Mouse (Mus musculus): ENCODE results near the gene Epx.
A peak's percentile ranks its signal among the peaks of the same experiment; 100 is the strongest.
"Not testable (repeated sequence)": the region's sequence is repeated elsewhere in the genome, so short reads cannot be mapped to it uniquely, and the experiment has no call there.

Gene Epx

DNA sequence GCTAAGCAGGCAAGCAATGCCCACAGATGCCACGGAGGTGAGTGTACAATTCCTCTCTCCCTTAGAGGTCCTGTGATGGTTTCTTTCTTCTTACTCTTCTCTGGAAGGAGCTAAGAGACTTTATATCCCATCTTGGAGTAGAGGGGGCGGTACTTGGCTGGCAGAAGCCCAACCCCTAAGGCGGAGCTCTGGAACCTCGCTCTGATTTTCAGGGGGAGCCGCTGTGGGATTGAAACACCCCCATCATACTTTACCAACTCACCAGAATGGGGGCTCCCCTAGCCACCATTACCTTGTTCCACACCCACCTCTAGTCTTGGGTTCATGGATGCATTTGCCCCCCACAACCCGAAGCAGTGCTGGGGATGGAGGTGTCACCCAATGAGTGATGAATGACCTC, at the start of gene Epx:
Gene Epx, minus strand, starts transcription at position 101 of the 400 bp plus-strand sequence.
- DNase-seq (ENCODE audit: low spot score in 2 of 2): no peak

DNA sequence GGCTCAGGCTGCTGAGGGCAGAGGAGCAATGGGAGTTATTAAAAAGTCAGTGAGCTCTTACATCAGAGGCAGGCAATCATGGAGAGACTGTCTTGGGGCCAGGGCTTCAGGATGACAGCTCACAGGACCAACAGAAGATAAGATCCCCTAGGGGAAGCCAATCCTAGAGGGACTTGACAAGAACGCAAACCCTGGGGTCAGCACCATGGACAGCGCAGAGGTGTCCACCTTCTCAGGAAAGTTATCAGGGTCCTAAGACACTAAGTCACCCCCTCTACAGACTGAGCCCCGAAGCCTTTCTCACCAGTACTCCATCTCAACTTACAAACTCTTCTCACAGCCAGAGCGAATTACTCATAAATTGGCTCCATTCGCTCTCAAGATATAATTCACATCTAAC, 45.6 kb upstream of the Epx start, which contains the start of gene Olfr464:
Gene Olfr464, minus strand, starts transcription at position 2 of the 400 bp plus-strand sequence.
- no peak for DNase-seq (ENCODE audit: low spot score in 2 of 2)

DNA sequence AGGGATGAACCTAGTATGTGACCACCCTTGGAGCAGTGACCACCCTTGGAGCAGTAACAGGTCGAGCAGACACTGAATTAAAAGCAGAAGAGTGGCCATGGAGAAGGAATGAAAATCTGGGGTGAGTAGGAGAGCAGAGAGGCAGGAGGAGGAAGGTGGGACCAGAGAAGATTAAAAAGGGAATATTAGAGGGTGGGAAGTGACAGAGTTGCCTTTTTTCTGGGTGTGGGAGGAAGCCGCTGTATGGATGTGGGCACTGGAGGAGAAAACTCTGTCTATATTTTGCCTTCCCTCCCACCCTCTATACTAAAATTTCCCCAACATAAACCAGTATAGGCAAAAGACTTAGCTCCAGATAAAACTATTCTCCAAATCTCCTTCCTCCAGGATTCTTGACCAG, 45.0 kb upstream of the Epx start:
- DNase-seq (ENCODE audit: low spot score in 2 of 2): no peak

DNA sequence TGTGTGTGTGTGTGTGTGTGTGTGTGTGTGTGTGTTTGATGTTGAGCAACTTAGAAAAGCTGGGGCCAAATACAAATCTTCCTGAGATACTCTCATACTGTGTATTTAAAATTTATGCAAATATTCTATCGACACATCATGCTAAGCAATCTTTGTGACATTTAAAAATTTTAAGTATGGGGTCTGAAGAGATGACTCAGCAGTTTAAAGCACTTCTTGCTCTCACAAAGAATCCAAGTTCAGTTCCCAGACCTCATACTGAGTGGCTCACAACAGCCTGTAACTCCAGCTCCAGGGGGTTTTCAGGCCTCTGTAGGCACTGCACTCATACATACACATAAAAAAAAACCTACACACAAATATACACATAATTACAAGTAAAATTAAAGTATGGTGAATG, 40.7 kb upstream of the Epx start:
- no peak for DNase-seq (ENCODE audit: low spot score in 2 of 2)

DNA sequence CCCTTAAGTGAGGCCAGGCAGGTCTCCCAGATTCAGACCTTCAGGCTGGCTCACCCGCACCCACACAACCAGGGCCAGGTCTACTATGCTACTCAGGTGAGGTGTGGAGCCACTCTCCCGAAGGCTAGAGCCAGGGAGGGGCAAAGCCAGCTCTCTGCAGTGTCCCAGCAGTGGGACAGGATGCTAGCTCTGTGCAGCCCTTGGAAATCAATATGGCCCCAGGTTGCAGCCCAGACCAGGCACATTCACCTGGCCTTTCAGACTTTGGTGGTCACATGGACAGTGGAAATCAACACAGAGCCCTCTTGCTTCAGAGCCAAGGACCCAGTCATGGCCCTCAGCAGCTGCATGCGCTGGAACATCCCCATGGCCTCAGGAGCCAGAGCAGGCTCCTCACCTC, 29.0 kb upstream of the Epx start:
- DNase-seq (ENCODE audit: low spot score in 2 of 2): no peak

DNA sequence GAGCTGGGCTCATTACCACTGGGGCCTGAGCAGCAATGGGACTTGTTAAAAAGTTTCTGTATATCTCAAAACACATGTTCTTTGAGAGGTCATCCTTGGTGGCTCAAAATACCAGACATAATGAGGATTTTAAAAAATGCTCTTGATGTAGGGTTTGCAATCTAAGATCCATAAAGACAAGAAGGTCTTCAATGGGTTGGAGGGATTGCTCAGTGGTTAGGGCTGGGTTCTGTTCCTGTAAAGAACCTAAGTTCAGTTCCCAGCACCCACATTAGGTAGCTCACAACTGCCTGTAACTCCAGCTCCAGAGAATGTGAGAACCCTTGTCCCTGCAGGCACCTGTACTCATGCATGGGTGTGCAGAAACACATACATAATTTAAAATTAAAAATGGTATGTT, 22.0 kb upstream of the Epx start, which contains the start of gene Olfr463:
Gene Olfr463, minus strand, starts transcription at position 101 of the 400 bp plus-strand sequence.
- no peak for DNase-seq (ENCODE audit: low spot score in 2 of 2)

DNA sequence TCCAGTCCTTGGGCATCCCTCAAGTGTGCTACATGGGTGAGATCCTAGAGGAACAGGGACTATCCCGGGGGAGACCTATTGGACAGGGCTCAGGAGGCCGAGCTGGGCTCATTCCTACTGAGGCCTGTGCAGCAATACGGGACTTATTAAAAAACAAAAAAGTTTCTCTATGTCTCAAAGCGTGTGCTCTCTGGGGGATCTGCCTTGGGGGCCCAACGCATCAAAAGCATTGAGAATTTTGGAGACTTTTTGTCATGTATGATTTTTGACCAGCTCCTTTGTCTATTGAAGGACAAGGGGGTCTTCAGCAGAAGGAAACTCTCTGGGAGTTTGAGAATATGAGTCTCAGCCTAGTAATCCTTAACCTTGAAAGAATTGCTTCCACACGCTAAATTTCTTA, 16.8 kb upstream of the Epx start, which contains the start of gene Olfr462:
Gene Olfr462, minus strand, starts transcription at position 101 of the 400 bp plus-strand sequence.
- DNase-seq (ENCODE audit: low spot score in 2 of 2): no peak

DNA sequence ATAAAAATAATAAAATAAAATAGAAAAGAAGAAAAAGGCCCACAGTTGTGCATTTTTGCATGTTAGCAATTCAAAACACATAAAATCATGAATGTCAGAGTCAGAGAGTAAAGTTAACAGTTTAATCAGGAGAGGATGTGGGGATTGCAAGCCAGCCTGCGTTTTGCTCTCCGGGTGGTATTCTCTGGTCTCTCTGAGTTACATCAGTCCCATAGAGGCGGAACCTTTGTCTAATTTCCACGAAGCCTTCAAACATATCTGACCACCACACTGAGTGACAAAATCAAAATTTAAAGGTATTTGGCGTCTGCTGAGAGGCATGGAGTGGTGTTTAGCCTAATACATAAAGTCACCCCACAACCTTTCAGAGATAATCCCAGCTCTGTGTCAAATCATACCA, 9.5 kb upstream of the Epx start:
- DNase-seq (ENCODE audit: low spot score in 2 of 2): no peak

DNA sequence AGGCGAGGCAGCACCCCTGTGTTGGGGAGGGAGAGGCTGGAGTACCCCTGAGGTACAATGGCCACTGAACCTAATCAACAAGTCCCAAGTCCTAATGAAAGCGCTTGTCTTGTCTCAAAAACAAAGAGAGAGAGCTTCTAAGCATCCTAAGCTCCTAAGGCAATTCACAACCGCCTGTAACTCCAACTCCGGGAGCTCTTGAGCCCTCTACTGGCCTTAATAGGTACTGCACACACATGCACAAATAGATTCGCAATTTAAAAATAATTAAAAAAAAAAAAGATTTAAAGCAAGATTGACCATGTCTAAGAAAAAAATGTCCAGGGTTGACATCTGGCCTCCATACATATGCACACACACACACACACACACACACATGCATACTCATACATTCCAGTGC, 8.2 kb upstream of the Epx start:
- DNase-seq (ENCODE audit: low spot score in 2 of 2): no peak

DNA sequence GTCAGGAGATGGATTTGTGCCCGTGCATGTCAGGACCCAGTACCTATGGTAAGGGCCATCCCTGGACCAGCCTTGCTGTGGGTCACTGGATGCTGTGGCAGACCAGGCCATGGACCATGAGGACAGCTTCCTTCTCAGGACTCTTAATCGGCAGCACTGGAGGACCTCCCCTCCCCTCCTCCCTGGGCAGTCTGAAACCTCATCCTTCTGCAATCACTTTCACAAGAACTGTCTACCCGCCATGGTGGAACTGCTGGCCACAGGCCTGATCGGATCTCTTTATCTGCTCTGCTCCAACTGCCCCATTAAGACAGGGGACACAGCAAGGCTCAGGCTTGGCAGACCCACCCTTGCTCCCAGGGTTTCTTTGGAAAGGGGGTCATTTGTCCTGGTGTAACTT, 6.4 kb upstream of the Epx start:
- DNase-seq (ENCODE audit: low spot score in 2 of 2): no peak

DNA sequence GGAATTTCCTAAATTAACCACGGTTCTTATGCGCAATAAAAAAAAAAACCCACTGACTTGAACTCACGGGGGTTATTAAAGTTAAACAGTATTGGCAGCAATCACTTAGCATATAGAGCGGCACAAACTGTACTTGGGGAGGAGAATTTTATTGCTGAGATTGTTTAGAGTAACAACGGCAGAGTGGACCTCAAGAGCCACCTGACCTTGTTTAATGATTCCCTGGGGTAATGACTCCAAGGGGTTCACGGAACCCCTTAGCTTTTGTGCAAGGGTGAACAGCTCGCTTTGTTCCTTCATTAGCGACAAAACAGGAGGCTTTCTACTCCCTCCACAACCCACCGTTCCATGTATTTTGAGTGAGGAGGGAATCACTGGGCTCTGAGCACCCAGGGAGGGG, 4.5 kb upstream of the Epx start:
- no peak for DNase-seq (ENCODE audit: low spot score in 2 of 2)

DNA sequence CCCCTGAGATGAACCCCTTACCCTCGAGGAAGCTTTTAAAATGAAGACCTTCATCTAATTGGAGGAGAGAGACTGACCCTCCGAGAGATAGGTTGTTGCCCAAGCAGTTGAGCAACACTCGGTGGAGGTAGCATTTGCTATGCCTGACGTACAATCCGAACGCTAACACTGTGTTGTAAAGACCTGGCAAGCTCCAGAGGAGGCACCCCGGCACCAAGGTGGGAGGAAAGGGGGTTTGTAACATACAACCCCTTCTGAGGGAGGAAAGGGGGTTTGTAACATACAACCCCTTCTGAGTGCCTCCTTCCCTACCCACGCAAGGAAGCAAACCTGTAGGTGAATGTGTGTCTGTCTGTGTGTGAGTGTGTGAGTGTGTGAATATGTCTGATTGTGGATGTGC, 3.6 kb downstream of the Epx start:
- no peak for DNase-seq (ENCODE audit: low spot score in 2 of 2)

DNA sequence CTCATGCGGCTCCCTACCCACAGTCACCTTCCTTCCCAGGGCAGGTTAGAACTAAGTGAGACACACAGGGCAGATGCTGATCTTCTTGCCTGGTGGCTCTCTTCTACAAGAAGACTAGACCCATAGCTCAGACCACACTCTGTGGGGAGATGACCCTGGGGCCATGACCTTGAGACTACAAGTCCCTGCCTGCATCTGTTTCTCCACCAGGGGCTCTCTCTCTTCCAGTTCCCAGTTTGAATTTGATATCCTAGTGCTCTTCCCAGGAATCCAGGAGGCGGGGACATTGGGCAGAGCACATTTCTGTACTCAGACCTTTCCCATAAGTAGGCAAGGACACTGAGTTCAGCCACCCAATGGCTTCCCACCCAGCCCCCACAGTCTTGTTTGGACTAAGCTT, 5.2 kb downstream of the Epx start:
- DNase-seq (ENCODE audit: low spot score in 2 of 2): no peak

DNA sequence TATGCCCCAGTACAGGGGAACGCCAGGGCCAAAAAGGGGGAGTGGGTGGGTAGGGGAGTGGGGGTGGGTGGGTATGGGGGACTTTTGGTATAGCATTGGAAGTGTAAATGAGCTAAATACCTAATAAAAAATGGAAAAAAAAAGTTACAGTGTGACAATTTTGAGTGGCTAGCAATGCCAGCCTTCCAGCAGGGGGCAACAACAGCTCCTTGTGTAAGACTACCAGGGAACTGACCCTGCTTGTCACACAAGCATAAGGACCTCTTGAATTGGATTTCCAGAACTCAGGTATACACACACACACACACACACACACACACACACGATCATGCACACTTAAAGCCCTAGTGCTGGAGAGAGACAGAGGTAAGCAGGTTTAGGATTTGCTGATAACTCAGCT, 8.4 kb downstream of the Epx start:
- DNase-seq (ENCODE audit: low spot score in 2 of 2): not testable (repeated sequence)

DNA sequence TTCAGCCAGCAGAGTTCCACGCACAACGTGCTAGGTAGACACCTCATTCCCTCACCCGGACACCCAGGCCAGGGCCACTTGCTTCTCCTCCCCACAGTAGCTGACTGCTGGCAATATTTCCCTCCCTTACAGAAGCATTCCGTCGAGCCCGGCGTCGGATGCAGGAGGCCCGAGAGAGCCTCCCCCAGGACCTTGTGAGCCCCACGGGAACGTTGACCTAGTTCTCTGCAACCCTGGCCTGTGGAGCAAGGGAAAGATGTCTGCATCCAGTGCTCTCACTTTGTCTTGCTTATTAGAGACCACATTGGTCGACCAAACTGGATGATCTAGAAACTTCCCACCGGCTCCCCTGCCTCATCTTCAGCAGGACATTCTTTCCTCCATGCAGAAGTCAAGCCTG, 12.5 kb downstream of the Epx start:
- DNase-seq (ENCODE audit: low spot score in 2 of 2): no peak

DNA sequence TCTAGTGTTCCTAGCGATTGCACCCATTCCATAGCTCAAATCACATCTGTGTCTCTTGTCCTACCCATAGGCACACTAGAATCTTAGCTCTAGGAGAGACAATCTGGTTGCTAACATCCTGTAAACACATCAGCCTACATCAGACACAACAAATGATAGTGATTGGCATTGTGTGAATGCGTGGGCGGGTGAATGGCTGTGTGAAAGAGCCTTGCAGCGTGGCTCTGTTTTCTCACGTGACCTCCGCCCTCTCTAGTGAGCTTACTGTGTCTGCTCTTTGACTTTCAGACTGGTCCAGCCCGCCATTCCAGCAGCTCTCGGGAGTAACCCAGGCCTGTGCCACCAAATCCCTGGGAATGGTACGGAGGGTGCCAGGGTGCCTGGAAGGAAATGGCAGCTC, 14.9 kb downstream of the Epx start:
- DNase-seq (ENCODE audit: low spot score in 2 of 2): no peak

DNA sequence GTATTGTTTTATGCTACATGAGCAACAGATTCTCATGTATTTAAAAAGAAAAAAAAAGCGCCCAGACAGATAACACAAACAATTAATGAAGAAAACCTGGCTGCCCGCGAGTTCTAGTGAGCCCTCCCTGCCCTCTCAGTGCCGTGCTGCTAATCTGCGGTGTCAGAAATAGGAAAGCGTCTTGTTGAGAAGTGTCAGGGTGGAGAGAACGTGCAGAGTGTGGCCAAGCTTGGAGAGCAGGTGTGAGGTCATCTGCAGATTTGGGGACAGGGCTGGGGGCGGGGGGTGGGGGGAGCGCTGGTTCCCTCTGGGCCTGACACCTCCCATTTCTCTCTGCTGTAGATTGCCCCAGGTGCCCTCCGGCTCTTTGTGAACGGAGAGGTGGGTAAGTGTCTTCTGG, 16.1 kb downstream of the Epx start:
- DNase-seq (ENCODE audit: low spot score in 2 of 2): no peak

DNA sequence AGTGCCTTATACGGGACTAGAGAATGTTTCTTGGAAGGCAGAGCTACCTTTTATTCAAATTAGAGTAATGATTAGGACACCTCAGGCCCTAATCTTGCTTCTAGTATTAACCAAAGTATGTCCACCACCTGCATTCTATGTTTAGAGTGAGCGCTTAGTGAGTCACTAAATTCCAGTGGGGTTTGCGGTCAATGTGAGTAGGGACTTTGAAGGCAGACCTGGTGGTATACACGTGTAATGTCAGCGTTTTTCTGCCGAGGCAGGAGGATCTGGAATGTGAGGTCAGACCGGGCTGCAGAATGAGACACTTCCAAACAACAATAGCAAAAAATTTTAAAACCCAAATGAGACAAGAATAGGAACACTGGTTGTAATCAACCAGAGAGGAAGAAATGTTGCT, 20.8 kb downstream of the Epx start:
- no peak for DNase-seq (ENCODE audit: low spot score in 2 of 2)

DNA sequence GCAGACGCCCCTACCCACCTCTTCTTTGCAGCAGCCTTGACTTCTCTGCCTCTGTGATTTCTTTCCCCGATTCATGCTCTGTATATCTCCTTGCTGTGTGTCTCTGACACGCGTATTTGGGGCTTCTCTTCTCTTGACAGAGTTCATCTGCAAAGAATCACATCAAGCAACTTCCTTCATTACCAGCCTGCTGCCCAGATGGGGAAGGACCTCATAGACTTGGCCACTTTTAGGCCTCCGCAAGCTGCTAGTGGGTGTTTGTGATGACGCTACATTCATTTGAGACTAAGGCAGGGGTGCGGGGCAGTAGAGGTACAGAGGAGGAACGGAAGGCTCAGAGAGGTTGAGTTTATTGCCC, 21.8 kb downstream of the Epx start:
- DNase-seq (ENCODE audit: low spot score in 2 of 2): no peak

DNA sequence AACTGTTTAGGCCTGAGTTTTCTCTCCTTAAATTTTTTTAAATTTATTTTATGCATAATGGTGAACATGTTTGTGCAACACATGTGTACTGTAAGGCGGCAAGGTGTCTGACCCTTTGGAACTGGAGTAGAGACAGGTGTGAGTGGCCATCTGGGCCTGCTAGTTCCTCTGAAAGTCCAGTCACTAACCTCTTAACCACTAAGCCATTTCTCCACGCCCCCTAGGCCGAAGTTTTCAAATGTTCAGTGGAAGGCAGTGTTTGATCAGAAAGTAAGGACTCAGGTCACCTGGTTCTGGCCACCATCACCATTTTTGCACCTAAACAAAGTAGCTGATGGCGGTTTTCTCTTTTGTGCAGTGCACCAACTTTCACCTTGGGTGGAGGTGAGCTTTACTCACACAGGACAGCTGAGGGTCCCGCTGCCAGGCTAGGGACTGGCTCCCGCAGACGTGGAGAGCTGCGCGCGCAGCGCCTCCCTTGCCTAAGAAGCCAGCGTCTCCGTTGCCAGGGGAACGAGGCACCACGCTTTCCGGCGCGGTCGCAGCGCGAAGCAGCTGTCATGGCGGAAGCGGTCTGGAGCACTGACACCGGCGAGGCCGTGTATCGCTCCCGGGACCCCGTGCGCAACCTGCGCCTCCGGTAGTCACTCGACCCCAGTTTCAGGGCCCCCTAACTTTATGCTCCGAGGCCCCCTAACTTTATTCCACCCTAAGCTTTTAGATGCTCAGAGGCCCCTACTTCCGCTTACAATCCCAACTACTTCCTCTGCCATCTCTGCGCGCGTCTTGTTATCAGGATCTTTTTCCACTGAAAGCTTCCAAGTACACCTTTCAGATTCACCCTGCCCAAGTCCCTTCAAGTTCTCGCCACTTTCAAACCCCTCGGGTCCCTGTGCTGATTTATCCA, 22.4 kb downstream of the Epx start, which contains the start of gene Mks1:
Gene Mks1, plus strand, starts transcription at position 526 of the 907 bp plus-strand sequence.
- peak; percentile 80 to 84 for DNase-seq (ENCODE audit: low spot score in 2 of 2)

DNA sequence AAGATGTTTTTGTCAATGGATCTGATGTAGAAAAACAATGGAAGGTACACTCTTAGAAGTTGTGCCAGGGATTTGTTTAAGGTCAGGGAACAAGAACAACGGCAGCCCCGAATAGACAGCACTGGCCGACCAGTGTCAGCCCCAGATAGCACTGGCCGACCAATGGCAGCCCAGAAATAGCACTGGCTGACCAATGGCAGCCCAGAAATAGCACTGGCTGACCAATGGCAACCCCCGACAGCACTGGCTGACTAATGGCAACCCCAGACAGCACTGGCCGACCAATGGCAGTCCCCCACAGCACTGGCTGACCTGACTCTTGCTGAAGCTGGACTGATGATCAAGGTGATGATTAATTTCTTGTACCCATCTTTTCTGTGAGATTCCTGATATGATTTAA, 27.5 kb downstream of the Epx start:
- DNase-seq (ENCODE audit: low spot score in 2 of 2): no peak

DNA sequence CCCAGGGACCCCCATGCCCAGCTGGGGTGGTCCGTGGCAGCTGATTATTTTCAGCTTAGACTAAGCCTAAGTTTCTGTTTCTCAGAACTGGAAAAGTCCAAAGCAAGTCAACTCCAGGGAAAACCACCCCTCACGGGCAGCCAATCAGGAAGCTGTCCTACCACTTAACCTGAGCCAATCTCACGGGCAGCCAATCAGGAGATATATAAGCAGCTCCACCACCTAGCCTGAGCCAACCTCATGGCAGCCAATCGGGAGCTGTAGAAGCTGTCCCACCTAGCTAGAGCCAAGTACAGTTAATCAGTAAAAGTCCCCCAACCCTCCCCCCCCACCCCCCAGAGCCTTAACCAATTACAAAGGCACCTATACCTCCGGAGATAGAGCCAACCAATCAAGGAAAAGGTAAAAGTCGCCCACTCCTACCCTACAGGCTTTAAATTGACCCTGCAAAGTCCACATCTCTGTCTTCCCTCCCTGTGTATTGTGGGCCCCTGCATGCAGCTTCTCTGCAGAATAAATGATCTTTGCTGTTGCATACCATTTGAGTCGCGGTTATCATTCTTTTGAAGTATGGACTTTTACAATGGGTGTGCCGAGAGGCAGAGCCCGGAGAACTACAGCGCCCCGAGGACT, 28.3 kb downstream of the Epx start:
- DNase-seq (ENCODE audit: low spot score in 2 of 2): no peak

DNA sequence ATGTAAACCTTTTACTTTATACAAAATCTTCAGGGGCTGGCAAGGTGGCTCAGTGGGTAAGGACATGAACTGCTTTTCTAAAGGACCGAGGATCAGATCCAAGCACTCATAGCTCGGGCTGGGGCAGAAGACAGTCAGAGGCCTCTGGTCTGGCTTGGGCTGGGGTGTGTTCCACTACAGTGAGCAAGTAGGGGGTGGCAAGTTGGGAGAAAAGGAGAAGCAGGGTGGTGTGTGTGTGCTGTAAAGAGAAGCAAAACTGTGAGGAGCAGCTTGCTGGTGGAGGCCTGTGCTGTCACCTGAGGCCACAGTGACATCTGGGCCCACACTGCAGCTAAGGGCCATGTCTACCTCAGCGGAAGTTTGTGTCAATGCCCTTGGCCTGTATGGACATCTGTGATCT, 33.9 kb downstream of the Epx start:
- DNase-seq (ENCODE audit: low spot score in 2 of 2): no peak

Measured in natural killer cell, adult 2 months (primary cell).